Mouse (Mus musculus) intestine, embryonic 14.5 days (tissue): Measurements from ENCODE around the gene Optc. TPM values are rescaled to one million over a fixed set of nuclear protein-coding genes. Genes with fewer than 3 reads are reported as not detected.

Source experiments
- ATAC-seq: fragments of 200-750 bp; cut with Nextera tagmentation; replicated peaks from 2 replicates; pipeline ENCODE4 v1.8.0; 2017; ENCODE audit warnings: low read depth, moderate number of reproducible peaks, moderate TSS enrichment, moderate library complexity; ENCODE audit not compliant: low FRiP score, low TSS enrichment
- DNase-seq: peaks from one replicate; pipeline ENCODE4 v3.0.0-alpha.2; 2018; ENCODE audit warnings: low spot score
- H3K27ac ChIP-seq: fragments of 300-500 bp; sonication (generic); 2 replicates; pipeline ENCODE4 v1.5.1; 2014; ENCODE audit warnings: low read depth, mild to moderate bottlenecking, control low read depth
- H3K27me3 ChIP-seq: fragments of 300-500 bp; sonication (generic); replicated peaks from 2 replicates; pipeline ENCODE4 v1.6.1; 2014; ENCODE audit warnings: low read length, control low read depth; ENCODE audit not compliant: control insufficient read depth, insufficient read depth
- H3K36me3 ChIP-seq: fragments of 300-500 bp; sonication (generic); 2 replicates; pipeline ENCODE4 v1.6.1; 2014; ENCODE audit warnings: low read length, control low read depth; ENCODE audit not compliant: control insufficient read depth, insufficient read depth
- H3K4me1 ChIP-seq: fragments of 300-500 bp; sonication (generic); replicated peaks from 2 replicates; pipeline ENCODE4 v1.6.1; 2014; ENCODE audit warnings: low read length, control low read depth, mixed read lengths; ENCODE audit not compliant: control insufficient read depth, insufficient read depth
- H3K4me2 ChIP-seq: fragments of 300-500 bp; sonication (generic); 2 replicates; pipeline ENCODE4 v1.6.1; 2014; ENCODE audit warnings: low read length
- H3K4me3 ChIP-seq: fragments of 300-500 bp; sonication (generic); 2 replicates; pipeline ENCODE4 v1.5.1; 2014; ENCODE audit warnings: low read depth, low read length, control low read depth, mixed read lengths
- H3K9ac ChIP-seq: fragments of 300-500 bp; sonication (generic); 2 replicates; pipeline ENCODE4 v1.6.1; 2014; ENCODE audit warnings: mild to moderate bottlenecking, low read length
- H3K9me3 ChIP-seq: fragments of 300-500 bp; sonication (generic); 2 replicates; pipeline ENCODE4 v1.6.1; 2016; ENCODE audit warnings: low read length, control low read depth; ENCODE audit not compliant: control insufficient read depth
- WGBS: fragments of 180-500 bp; shearing (Covaris S2); extraction: QIAGEN DNeasy Blood & Tissue Kit; methylation state at CpG from one replicate; pipeline ENCODE4 v1.1.7; 2014; 5-methylcytosine and 5-hydroxymethylcytosine counted together
- polyA plus RNA-seq: library from polyadenylated mRNA; unstranded; fragments of >200 nt; fragmentation: Nextera tagmentation; extraction: Ambion mirVana; gene quantifications from 2 replicates; pipeline ENCODE4 v1.2.1, GENCODE M21; 2014

The Optc gene
- polyA plus RNA-seq, 1 experiment from 2014 or later = 1.8 TPM

GRCm38 (mm10) chr1:133854421-133855273 is 53.2 kb downstream of the Optc start:
- Histone ChIP-seq H3K4me1 (peaks cover 11% of the 10 kb centered on the region), H3K36me3 (no peaks in the 10 kb centered on the region), H3K27ac (no peak overlapping the region), H3K27me3 (no peaks in the 10 kb centered on the region), H3K9me3 (no peaks in the 10 kb centered on the region), H3K4me3 (peak overlapping the region; percentile 16; the same call in 1 of the 2 replicates), H3K4me2 (peak overlapping the region; percentile 45), H3K9ac (no peak overlapping the region)
- WGBS = 6% methylated on average over 17 of the region's 17 CpGs
- ATAC-seq (no peak), DNase-seq (no peak)

Other genes starting within 250 kb of the Optc start
- not detected in 2 replicates for gene Zbed6, start 247.1 kb downstream of the Optc start, polyA plus RNA-seq
- 11.7 and 11.9 TPM in 2 replicates for gene Gm38394, start 246.7 kb downstream of the Optc start, polyA plus RNA-seq
- 0.45 and 0.89 TPM in 2 replicates for gene Lax1, start 217.9 kb downstream of the Optc start, polyA plus RNA-seq
- 30.7 and 32.3 TPM in 2 replicates for gene Atp2b4, start 107.0 kb downstream of the Optc start, polyA plus RNA-seq
- gene Prelp, start 13.4 kb upstream of the Optc start, polyA plus RNA-seq = 1.4 and 1.9 TPM in 2 replicates
- 8.2 and 10.4 TPM in 2 replicates for gene Fmod, start 129.3 kb upstream of the Optc start, polyA plus RNA-seq
- gene Btg2, start 171.1 kb upstream of the Optc start, polyA plus RNA-seq = 32.6 and 34.6 TPM in 2 replicates
- not detected in 2 replicates for gene Chit1, start 203.2 kb upstream of the Optc start, polyA plus RNA-seq